Mouse (Mus musculus): ENCODE data around the gene Nnmt. TPM values are rescaled to one million over a fixed set of nuclear protein-coding genes. Genes with fewer than 3 reads are reported as not detected.

Nnmt gene
- polyA plus RNA-seq, 1 experiment from 2014 or later = 18.0 TPM

GRCm38 (mm10) chr9:48648285-48649097 lies 43.5 kb upstream of the Nnmt start:
- H3K4me2 ChIP-seq (ENCODE audit: low read depth, low read length) = peak overlapping the region; percentile 54
- peaks cover 5% of the 10 kb centered on the region; the same call in 1 of the 2 replicates for H3K4me1 ChIP-seq (ENCODE audit: control insufficient read depth, insufficient read depth, low read length)
- 38% methylated on average over 12 of the region's 12 CpGs for WGBS
- no peak overlapping the region for H3K27ac ChIP-seq (replicated peaks; ENCODE audit: low read depth, low read length)
- no peak overlapping the region for H3K4me3 ChIP-seq (ENCODE audit: low read depth, low read length)
- H3K9ac ChIP-seq (ENCODE audit: low read depth, low read length) = no peak overlapping the region
- peaks cover 7% of the 10 kb centered on the region; the same call in 1 of the 2 replicates for H3K9me3 ChIP-seq (ENCODE audit: control insufficient read depth, low read length)
- DNase-seq (ENCODE audit: low spot score) (no peak), ATAC-seq (ENCODE audit: low read depth) (no peak)
- H3K27me3 ChIP-seq (replicated peaks; ENCODE audit: control insufficient read depth, insufficient read depth, low read length) = peaks cover 14% of the 10 kb centered on the region; the same call in 1 of the 2 replicates
- no peaks in the 10 kb centered on the region for H3K36me3 ChIP-seq (ENCODE audit: control insufficient read depth, insufficient read depth, low read length)

GRCm38 (mm10) chr9:48647648-48648284 lies 42.8 kb upstream of the Nnmt start:
- DNase-seq (ENCODE audit: low spot score) (no peak), ATAC-seq (ENCODE audit: low read depth) (no peak)
- H3K27ac ChIP-seq (replicated peaks; ENCODE audit: low read depth, low read length) = no peak overlapping the region
- no peak overlapping the region for H3K4me3 ChIP-seq (ENCODE audit: low read depth, low read length)
- H3K4me1 ChIP-seq (ENCODE audit: control insufficient read depth, insufficient read depth, low read length) = peaks cover 5% of the 10 kb centered on the region; the same call in 1 of the 2 replicates
- WGBS = 27% methylated on average over 10 of the region's 10 CpGs
- 0 out of 2 replicates have a peak overlapping the region, but pooled peaks have one; percentile 8 for H3K4me2 ChIP-seq (ENCODE audit: low read depth, low read length)
- H3K36me3 ChIP-seq (ENCODE audit: control insufficient read depth, insufficient read depth, low read length) = no peaks in the 10 kb centered on the region
- H3K9ac ChIP-seq (ENCODE audit: low read depth, low read length) = no peak overlapping the region
- peaks cover 7% of the 10 kb centered on the region; the same call in 1 of the 2 replicates for H3K9me3 ChIP-seq (ENCODE audit: control insufficient read depth, low read length)
- peaks cover 14% of the 10 kb centered on the region; the same call in 1 of the 2 replicates for H3K27me3 ChIP-seq (replicated peaks; ENCODE audit: control insufficient read depth, insufficient read depth, low read length)

GRCm38 (mm10) chr9:48646781-48647647 lies 42.1 kb upstream of the Nnmt start:
- Histone ChIP-seq H3K9ac (ENCODE audit: low read depth, low read length) (no peak overlapping the region), H3K27me3 (replicated peaks; ENCODE audit: control insufficient read depth, insufficient read depth, low read length) (peaks cover 14% of the 10 kb centered on the region; the same call in 1 of the 2 replicates), H3K4me2 (ENCODE audit: low read depth, low read length) (no peak overlapping the region), H3K4me1 (ENCODE audit: control insufficient read depth, insufficient read depth, low read length) (peaks cover 5% of the 10 kb centered on the region; the same call in 1 of the 2 replicates), H3K9me3 (ENCODE audit: control insufficient read depth, low read length) (peaks cover 7% of the 10 kb centered on the region; the same call in 1 of the 2 replicates), H3K27ac (replicated peaks; ENCODE audit: low read depth, low read length) (no peak overlapping the region), H3K36me3 (ENCODE audit: control insufficient read depth, insufficient read depth, low read length) (no peaks in the 10 kb centered on the region), H3K4me3 (ENCODE audit: low read depth, low read length) (no peak overlapping the region)
- WGBS = 53% methylated on average over 15 of the region's 16 CpGs
- DNase-seq (ENCODE audit: low spot score) (no peak), ATAC-seq (ENCODE audit: low read depth) (no peak)

GRCm38 (mm10) chr9:48646251-48646650 lies 41.3 kb upstream of the Nnmt start:
- no peak overlapping the region for H3K9ac ChIP-seq (ENCODE audit: low read depth, low read length)
- H3K36me3 ChIP-seq (ENCODE audit: control insufficient read depth, insufficient read depth, low read length) = no peaks in the 10 kb centered on the region
- peaks cover 14% of the 10 kb centered on the region; the same call in 1 of the 2 replicates for H3K27me3 ChIP-seq (replicated peaks; ENCODE audit: control insufficient read depth, insufficient read depth, low read length)
- H3K4me1 ChIP-seq (ENCODE audit: control insufficient read depth, insufficient read depth, low read length) = peaks cover 5% of the 10 kb centered on the region; the same call in 1 of the 2 replicates
- ATAC-seq (ENCODE audit: low read depth) (0 out of 2 replicates have a peak, but pooled peaks have one; percentile 30), DNase-seq (ENCODE audit: low spot score) (peak; percentile 87)
- no peak overlapping the region for H3K4me3 ChIP-seq (ENCODE audit: low read depth, low read length)
- H3K9me3 ChIP-seq (ENCODE audit: control insufficient read depth, low read length) = peaks cover 7% of the 10 kb centered on the region; the same call in 1 of the 2 replicates
- 23% methylated on average over 4 of the region's 4 CpGs for WGBS
- no peak overlapping the region for H3K27ac ChIP-seq (replicated peaks; ENCODE audit: low read depth, low read length)
- H3K4me2 ChIP-seq (ENCODE audit: low read depth, low read length) = no peak overlapping the region

GRCm38 (mm10) chr9:48645648-48646126 lies 40.7 kb upstream of the Nnmt start:
- no peak overlapping the region for H3K4me2 ChIP-seq (ENCODE audit: low read depth, low read length)
- DNase-seq (ENCODE audit: low spot score) (no peak), ATAC-seq (ENCODE audit: low read depth) (no peak)
- no peak overlapping the region for H3K4me3 ChIP-seq (ENCODE audit: low read depth, low read length)
- peaks cover 14% of the 10 kb centered on the region; the same call in 1 of the 2 replicates for H3K27me3 ChIP-seq (replicated peaks; ENCODE audit: control insufficient read depth, insufficient read depth, low read length)
- no peak overlapping the region for H3K27ac ChIP-seq (replicated peaks; ENCODE audit: low read depth, low read length)
- no peak overlapping the region for H3K9ac ChIP-seq (ENCODE audit: low read depth, low read length)
- H3K36me3 ChIP-seq (ENCODE audit: control insufficient read depth, insufficient read depth, low read length) = no peaks in the 10 kb centered on the region
- 66% methylated on average over 4 of the region's 4 CpGs for WGBS
- H3K9me3 ChIP-seq (ENCODE audit: control insufficient read depth, low read length) = peaks cover 7% of the 10 kb centered on the region; the same call in 1 of the 2 replicates
- H3K4me1 ChIP-seq (ENCODE audit: control insufficient read depth, insufficient read depth, low read length) = peaks cover 5% of the 10 kb centered on the region; the same call in 1 of the 2 replicates

GRCm38 (mm10) chr9:48644926-48645647 lies 40.1 kb upstream of the Nnmt start:
- Histone ChIP-seq H3K9me3 (ENCODE audit: control insufficient read depth, low read length) (peaks cover 7% of the 10 kb centered on the region; the same call in 1 of the 2 replicates), H3K4me3 (ENCODE audit: low read depth, low read length) (no peak overlapping the region), H3K36me3 (ENCODE audit: control insufficient read depth, insufficient read depth, low read length) (no peaks in the 10 kb centered on the region), H3K27me3 (replicated peaks; ENCODE audit: control insufficient read depth, insufficient read depth, low read length) (peaks cover 14% of the 10 kb centered on the region; the same call in 1 of the 2 replicates), H3K4me1 (ENCODE audit: control insufficient read depth, insufficient read depth, low read length) (peaks cover 5% of the 10 kb centered on the region; the same call in 1 of the 2 replicates), H3K27ac (replicated peaks; ENCODE audit: low read depth, low read length) (no peak overlapping the region), H3K9ac (ENCODE audit: low read depth, low read length) (no peak overlapping the region), H3K4me2 (ENCODE audit: low read depth, low read length) (no peak overlapping the region)
- peak; percentile 63 for DNase-seq (ENCODE audit: low spot score)
- WGBS = 50% methylated on average over 13 of the region's 13 CpGs
- ATAC-seq (ENCODE audit: low read depth) = no peak

- DNase-seq (ENCODE audit: low spot score) = no peak
- Histone ChIP-seq H3K36me3 (ENCODE audit: control insufficient read depth, insufficient read depth, low read length) (no peaks in the 10 kb centered on the region), H3K27me3 (replicated peaks; ENCODE audit: control insufficient read depth, insufficient read depth, low read length) (peaks cover 14% of the 10 kb centered on the region; the same call in 1 of the 2 replicates), H3K9ac (ENCODE audit: low read depth, low read length) (no peak overlapping the region), H3K9me3 (ENCODE audit: control insufficient read depth, low read length) (peaks cover 7% of the 10 kb centered on the region; the same call in 1 of the 2 replicates), H3K27ac (replicated peaks; ENCODE audit: low read depth, low read length) (no peak overlapping the region), H3K4me2 (ENCODE audit: low read depth, low read length) (no peak overlapping the region), H3K4me3 (ENCODE audit: low read depth, low read length) (no peak overlapping the region), H3K4me1 (ENCODE audit: control insufficient read depth, insufficient read depth, low read length) (peaks cover 5% of the 10 kb centered on the region; the same call in 1 of the 2 replicates)
- ATAC-seq (ENCODE audit: low read depth) = no peak
- 69% methylated on average over 3 of the region's 3 CpGs for WGBS
These were observed 39.4 kb upstream of the Nnmt start for GRCm38 (mm10) chr9:48644376-48644775.

Data from embryonic facial prominence, embryonic 14.5 days (tissue).